Mouse (Mus musculus): ENCODE measurements around the gene Atp5h. TPM values are rescaled to one million over a fixed set of nuclear protein-coding genes. Genes with fewer than 3 reads are reported as not detected.

Gene Atp5h
- total and polyA plus RNA-seq, 3 experiments, result 107 to 764 (median 487) TPM

DNA sequence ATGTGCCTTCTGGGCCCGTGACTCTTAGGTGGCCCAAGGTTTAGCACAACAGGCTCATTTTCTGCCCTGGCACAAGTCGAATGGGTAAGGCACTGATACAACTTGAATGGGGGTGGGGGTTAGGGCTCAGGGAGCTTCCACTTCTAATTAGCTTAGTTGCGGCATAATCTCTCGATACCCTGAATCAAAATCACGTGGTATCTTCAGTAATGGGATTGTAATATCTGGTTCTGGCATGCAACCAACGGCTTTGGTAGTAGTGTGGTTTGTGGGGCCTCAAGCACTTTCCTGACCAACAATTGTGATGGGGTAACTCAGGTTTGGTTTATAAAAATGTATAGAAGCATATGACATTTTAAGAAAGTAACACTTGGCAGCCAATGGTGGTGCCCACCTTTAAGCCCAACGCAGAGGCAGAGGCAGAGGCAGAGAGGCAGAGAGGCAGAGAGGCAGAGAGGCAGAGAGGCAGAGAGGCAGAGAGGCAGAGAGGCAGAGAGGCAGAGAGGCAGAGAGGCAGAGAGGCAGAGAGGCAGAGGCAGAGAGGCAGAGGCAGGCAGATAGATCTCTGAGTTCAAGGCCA lies 32.6 kb upstream of the Atp5h start:
- no peak overlapping the region for H3K4me3 ChIP-seq (ENCODE audit: low read depth, low read length)
- H3K27me3 ChIP-seq (ENCODE audit: insufficient read depth, low read length), result peaks cover 31% of the 10 kb centered on the region
- no peak for TF ChIP-seq TAL1 (conservative IDR thresholded peaks at IDR 0.05; ENCODE audit: low read depth, low read length)
- TF ChIP-seq POLR2AphosphoS5 (IDR thresholded peaks at IDR 0.05; ENCODE audit: insufficient replicate concordance, low read depth, low read length), result no peak
- TF ChIP-seq GATA2 (IDR thresholded peaks at IDR 0.05; ENCODE audit: borderline replicate concordance, low read depth, low read length), result no peak
- TF ChIP-seq GATA1 (IDR thresholded peaks at IDR 0.05; ENCODE audit: borderline replicate concordance, low read length), result no peak
- no peaks in the 10 kb centered on the region for H3K4me1 ChIP-seq (ENCODE audit: insufficient read depth, low read depth, low read length)
- H3K9me3 ChIP-seq (replicated peaks), result no peaks in the 10 kb centered on the region; the same call in 1 of the 2 replicates
- no peak for ATAC-seq (ENCODE audit: extremely low read depth, insufficient number of reproducible peaks, low FRiP score, poor library complexity, severe bottlenecking)
- no peak for DNase-seq (ENCODE audit: low spot score)
- no peaks in the 10 kb centered on the region for H3K36me3 ChIP-seq (replicated peaks)

GRCm38 (mm10) chr11:115451781-115452241 lies 32.0 kb upstream of the Atp5h start:
- DNase-seq (ENCODE audit: low spot score), result no peak
- Histone ChIP-seq H3K4me1 (ENCODE audit: insufficient read depth, low read depth, low read length) (no peaks in the 10 kb centered on the region), H3K36me3 (replicated peaks) (no peaks in the 10 kb centered on the region), H3K9me3 (replicated peaks) (no peaks in the 10 kb centered on the region; the same call in 1 of the 2 replicates), H3K4me3 (ENCODE audit: low read depth, low read length) (no peak overlapping the region), H3K27me3 (ENCODE audit: insufficient read depth, low read length) (peaks cover 36% of the 10 kb centered on the region)
- ATAC-seq (ENCODE audit: extremely low read depth, insufficient number of reproducible peaks, low FRiP score, poor library complexity, severe bottlenecking), result no peak
- TF ChIP-seq GATA2 (IDR thresholded peaks at IDR 0.05; ENCODE audit: borderline replicate concordance, low read depth, low read length) (no peak), CTCF (IDR thresholded peaks at IDR 0.05; ENCODE audit: low read depth, low read length) (no peak), TAL1 (conservative IDR thresholded peaks at IDR 0.05; ENCODE audit: low read depth, low read length) (no peak), GATA1 (IDR thresholded peaks at IDR 0.05; ENCODE audit: borderline replicate concordance, low read length) (no peak), POLR2AphosphoS5 (IDR thresholded peaks at IDR 0.05; ENCODE audit: insufficient replicate concordance, low read depth, low read length) (no peak)

DNA sequence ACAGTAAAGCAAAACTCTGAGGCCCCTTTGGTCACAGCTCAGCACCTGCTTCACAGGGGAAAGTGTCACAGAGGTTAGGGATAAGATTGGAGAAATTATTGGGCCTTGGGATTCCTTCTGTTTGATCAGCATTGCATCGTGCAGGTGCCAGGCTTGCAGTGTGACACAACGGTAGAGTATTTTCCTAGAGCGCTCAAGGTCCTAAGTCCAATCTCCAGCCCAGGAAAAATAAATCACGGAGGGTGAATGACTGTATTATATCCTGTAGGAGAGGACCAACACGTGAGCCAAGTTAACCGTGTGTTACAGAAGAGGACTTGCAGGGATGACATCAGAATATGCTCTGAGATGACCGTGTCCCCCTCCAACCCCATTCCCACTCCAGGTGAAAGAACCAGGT lies 30.4 kb upstream of the Atp5h start:
- Histone ChIP-seq H3K27me3 (ENCODE audit: insufficient read depth, low read length) (peaks cover 50% of the 10 kb centered on the region), H3K9me3 (replicated peaks) (no peaks in the 10 kb centered on the region; the same call in 1 of the 2 replicates), H3K4me3 (ENCODE audit: low read depth, low read length) (no peak overlapping the region), H3K4me1 (ENCODE audit: insufficient read depth, low read depth, low read length) (no peaks in the 10 kb centered on the region), H3K36me3 (replicated peaks) (no peaks in the 10 kb centered on the region)
- ATAC-seq (ENCODE audit: extremely low read depth, insufficient number of reproducible peaks, low FRiP score, poor library complexity, severe bottlenecking) (no peak), DNase-seq (ENCODE audit: low spot score) (no peak)
- TF ChIP-seq GATA1 (IDR thresholded peaks at IDR 0.05; ENCODE audit: borderline replicate concordance, low read length), result no peak
- TF ChIP-seq CTCF (IDR thresholded peaks at IDR 0.05; ENCODE audit: low read depth, low read length), result no peak
- no peak for TF ChIP-seq GATA2 (IDR thresholded peaks at IDR 0.05; ENCODE audit: borderline replicate concordance, low read depth, low read length)
- no peak for TF ChIP-seq TAL1 (conservative IDR thresholded peaks at IDR 0.05; ENCODE audit: low read depth, low read length)
- no peak for TF ChIP-seq POLR2AphosphoS5 (IDR thresholded peaks at IDR 0.05; ENCODE audit: insufficient replicate concordance, low read depth, low read length)

DNA sequence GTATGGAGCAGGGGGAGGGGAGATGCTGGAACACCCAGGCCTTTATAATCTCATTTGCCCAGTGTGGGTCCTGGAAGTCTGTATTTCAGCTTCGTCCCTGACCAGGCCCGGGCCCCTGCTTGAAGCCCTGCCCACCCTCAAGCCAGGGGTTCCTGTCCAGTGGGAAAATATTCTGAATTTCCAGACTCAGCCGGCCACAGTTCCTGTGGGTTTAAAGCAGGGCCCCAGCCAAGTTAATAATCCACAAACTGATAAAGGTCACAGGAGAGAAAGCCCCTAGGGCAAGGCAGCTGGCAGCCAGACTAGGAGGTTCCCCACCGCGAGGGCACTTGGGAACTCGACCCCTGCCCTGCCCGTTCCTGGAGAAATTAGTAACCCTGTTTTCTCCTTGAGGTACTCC lies 29.2 kb upstream of the Atp5h start:
- H3K36me3 ChIP-seq (replicated peaks), result no peaks in the 10 kb centered on the region
- no peak for DNase-seq (ENCODE audit: low spot score)
- ATAC-seq (ENCODE audit: extremely low read depth, insufficient number of reproducible peaks, low FRiP score, poor library complexity, severe bottlenecking), result no peak
- TF ChIP-seq GATA1 (IDR thresholded peaks at IDR 0.05; ENCODE audit: borderline replicate concordance, low read length), result no peak
- TF ChIP-seq TAL1 (conservative IDR thresholded peaks at IDR 0.05; ENCODE audit: low read depth, low read length), result no peak
- TF ChIP-seq CTCF (IDR thresholded peaks at IDR 0.05; ENCODE audit: low read depth, low read length), result no peak
- no peak for TF ChIP-seq POLR2AphosphoS5 (IDR thresholded peaks at IDR 0.05; ENCODE audit: insufficient replicate concordance, low read depth, low read length)
- TF ChIP-seq GATA2 (IDR thresholded peaks at IDR 0.05; ENCODE audit: borderline replicate concordance, low read depth, low read length), result no peak
- no peaks in the 10 kb centered on the region for H3K4me1 ChIP-seq (ENCODE audit: insufficient read depth, low read depth, low read length)
- peaks cover 54% of the 10 kb centered on the region for H3K27me3 ChIP-seq (ENCODE audit: insufficient read depth, low read length)
- H3K4me3 ChIP-seq (ENCODE audit: low read depth, low read length), result no peak overlapping the region
- no peaks in the 10 kb centered on the region for H3K9me3 ChIP-seq (replicated peaks)

GRCm38 (mm10) chr11:115448075-115448474 lies 28.3 kb upstream of the Atp5h start:
- H3K4me3 ChIP-seq (ENCODE audit: low read depth, low read length), result no peak overlapping the region
- no peaks in the 10 kb centered on the region for H3K36me3 ChIP-seq (replicated peaks)
- DNase-seq (ENCODE audit: low spot score), result no peak
- peaks cover 55% of the 10 kb centered on the region for H3K27me3 ChIP-seq (ENCODE audit: insufficient read depth, low read length)
- no peaks in the 10 kb centered on the region for H3K4me1 ChIP-seq (ENCODE audit: insufficient read depth, low read depth, low read length)
- TF ChIP-seq CTCF (IDR thresholded peaks at IDR 0.05; ENCODE audit: low read depth, low read length), result no peak
- ATAC-seq (ENCODE audit: extremely low read depth, insufficient number of reproducible peaks, low FRiP score, poor library complexity, severe bottlenecking), result no peak
- no peaks in the 10 kb centered on the region for H3K9me3 ChIP-seq (replicated peaks)

- peaks cover 55% of the 10 kb centered on the region for H3K27me3 ChIP-seq (ENCODE audit: insufficient read depth, low read length)
- no peak for ATAC-seq (ENCODE audit: extremely low read depth, insufficient number of reproducible peaks, low FRiP score, poor library complexity, severe bottlenecking)
- H3K36me3 ChIP-seq (replicated peaks), result no peaks in the 10 kb centered on the region
These were observed 27.6 kb upstream of the Atp5h start for GRCm38 (mm10) chr11:115447321-115447885.

More at GRCm38 (mm10) chr11:115447321-115447885, 27.6 kb upstream of the Atp5h start:
- TF ChIP-seq GATA2 (IDR thresholded peaks at IDR 0.05; ENCODE audit: borderline replicate concordance, low read depth, low read length) (no peak), POLR2AphosphoS5 (IDR thresholded peaks at IDR 0.05; ENCODE audit: insufficient replicate concordance, low read depth, low read length) (no peak), TAL1 (conservative IDR thresholded peaks at IDR 0.05; ENCODE audit: low read depth, low read length) (no peak)
- Histone ChIP-seq H3K4me1 (ENCODE audit: insufficient read depth, low read depth, low read length) (no peaks in the 10 kb centered on the region), H3K9me3 (replicated peaks) (no peaks in the 10 kb centered on the region), H3K4me3 (ENCODE audit: low read depth, low read length) (no peak overlapping the region)
- DNase-seq (ENCODE audit: low spot score), result no peak

Measured in G1E (cell line).